Mouse (Mus musculus) thymus, postnatal 25 days (tissue): Measurements from ENCODE around the gene Syt1.

Source experiments
- DNase-seq: peaks from one replicate; pipeline ENCODE4 v3.0.0; 2022

The Syt1 gene

DNA sequence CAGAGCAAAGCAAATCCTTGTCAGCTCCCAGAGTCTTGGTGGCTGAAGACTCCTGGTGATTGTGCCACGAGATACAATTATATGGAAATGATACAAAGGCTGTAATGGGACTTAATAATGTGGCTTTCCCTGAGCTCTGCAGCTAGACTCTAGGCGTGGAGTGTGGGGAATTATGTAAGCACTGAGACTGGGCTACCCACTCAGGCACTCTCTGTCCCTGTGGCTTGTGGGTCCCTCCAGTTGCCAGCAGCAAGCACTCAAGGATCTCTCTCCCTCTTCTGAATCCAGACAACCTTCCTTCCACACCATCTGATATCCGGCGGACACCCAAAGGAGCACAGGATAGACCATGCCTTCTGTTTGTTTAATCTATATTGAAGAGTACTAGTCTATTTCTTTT is 503.9 kb downstream of the Syt1 start:
- DNase-seq, result no peak

DNA sequence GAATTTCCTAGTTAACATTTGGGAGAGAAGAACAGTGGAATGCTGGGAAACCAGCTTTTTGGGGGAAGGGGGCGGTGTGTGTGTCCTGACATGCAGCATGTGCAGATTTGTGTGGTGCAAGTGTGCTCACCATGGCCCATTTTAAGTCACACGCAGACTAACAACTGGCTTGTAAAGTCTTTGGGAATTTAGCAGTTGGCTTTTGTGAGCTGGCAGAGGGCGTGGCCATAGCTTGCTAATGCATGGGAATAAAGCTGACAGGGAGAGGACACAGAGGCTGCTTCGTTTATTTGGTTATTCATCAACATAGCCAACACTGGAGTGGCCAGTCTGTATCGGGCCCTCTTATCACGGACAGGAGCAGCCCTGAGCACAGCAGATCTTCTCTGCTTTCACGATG is 505.9 kb downstream of the Syt1 start:
- no peak for DNase-seq

DNA sequence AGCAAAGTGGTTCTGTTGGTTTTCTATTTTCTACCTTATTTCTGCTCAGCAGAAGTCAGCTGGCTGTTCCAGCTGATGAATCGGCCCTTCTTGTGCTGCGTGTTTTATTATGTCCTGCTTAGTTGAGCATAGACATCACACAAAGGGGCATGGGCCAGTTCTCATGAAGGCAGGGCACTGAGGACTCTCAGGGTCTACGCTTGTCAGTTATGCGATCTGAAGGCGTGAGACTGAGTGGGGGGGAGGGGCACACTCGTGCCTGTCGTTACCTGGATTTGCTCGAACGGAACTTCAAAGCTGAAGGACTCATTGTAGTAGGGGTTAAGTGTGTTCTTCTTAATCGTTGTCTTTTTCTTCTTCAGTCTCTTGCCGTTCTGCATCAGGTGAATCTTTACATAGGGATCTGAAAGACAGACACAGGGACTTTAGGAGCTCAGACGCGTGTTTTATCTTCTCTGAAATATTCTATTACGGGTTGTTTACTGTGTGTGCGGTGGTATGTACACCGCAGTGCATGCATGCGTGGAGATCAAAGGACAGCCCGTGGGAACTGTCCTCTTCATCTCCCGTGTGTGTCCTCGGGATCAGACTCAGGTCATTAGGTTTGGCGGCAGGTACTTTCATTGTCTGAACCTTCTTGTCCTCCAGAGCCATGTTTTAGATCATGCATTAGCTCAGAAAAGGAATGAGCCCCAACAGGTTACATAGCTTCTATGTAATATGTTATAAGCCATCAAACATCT is 506.5 kb downstream of the Syt1 start:
- DNase-seq, result no peak

DNA sequence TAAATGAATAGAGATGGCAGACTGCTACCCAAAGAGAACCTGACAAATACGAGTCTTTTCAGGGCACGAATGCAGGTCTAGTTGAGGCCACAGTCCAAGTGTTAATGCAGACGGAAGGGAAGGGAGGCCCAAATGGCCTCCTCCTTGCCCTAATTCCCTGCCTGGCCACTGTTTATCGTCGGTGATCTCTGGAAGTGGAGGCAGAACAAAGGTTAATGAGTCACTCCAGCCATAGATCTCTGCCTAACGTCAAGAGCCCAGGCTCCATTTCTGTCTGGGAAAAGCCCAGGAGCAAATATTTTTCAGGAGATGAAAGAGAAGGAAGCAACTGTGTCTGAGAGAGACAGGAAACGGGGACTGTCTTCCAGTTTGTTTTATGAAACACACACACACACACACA is 520.6 kb downstream of the Syt1 start:
- no peak for DNase-seq

DNA sequence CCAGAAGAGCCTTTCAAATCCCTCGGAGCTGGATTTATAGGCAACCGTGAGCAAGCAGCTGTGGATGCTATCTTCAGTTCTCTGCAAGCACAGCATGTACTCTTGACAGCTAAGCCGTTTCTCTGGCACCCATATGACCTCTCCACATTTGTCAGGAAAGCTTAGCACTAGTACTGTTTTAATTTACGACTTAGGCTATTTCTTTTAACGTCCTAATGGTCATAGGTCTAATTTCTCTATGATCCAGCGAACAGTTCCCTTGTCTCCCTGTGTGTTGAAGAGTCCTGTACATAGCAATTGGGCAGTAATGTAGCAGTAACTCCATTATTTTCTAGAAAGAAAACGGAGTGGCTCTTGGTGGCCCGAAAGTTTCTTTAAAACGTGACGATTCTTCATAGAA is 526.8 kb downstream of the Syt1 start:
- DNase-seq, result no peak

DNA sequence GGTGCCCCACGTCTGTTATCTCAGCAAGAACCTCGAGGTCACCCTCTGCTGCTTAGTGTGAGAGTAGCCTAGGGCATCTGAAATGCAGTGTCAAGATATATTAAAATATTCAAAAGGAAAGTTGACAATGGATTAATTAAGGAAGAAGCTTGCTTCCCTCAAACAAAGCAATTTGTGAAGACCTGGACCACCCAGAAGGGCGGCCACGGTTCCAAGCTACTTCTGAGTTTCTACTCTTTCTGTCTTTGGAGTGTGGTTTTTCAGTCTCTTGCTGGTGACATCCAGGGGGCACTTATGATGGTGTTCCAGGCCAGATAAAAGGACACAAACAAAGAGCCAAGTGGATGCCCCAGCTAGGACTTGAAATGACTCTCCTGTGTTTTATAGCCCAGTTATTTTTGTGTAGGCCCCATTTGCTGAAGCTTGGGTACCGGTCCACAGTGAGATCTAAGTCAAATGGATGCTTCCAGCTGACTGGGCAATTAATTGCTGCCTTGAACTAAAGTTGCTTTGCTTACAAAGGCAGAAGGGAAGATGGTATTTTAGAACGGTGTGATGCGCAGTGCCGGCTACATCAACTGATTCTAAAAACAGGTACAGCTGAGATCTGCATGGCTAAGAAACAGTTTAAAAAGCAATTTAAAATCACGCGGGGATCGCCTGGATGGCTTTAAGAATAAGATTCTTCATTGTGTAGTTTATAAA is 530.5 kb downstream of the Syt1 start:
- DNase-seq, result no peak

DNA sequence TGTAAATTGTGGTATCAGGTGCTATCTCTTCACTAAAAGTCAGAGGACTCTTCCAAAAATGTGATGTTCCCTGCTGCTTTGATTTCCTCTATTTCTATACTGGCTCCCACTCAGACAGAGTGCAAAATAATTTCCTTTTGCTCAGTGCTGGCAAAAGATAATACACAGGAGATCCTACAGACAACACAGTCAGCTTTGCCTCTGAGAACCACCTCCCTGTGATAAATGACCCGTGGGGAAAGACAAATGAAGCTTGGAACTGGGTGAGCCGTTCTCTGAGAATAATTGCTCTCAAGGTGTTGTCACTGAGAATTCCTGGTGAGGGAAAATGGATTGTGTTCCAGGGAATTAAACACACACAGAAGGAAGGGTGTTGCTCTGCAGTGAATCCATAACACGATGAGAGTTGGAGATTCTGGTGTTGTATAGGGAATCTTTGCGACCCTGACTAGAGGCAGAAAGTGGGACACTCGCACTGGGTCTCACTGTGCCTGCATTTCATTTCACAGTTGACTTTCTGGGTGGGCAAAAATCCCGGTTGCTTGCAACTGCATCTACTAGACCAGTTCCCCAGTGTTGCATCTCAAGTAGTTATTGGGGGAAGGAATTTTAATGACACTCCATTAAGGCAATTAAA is 540.3 kb downstream of the Syt1 start:
- DNase-seq, result no peak

DNA sequence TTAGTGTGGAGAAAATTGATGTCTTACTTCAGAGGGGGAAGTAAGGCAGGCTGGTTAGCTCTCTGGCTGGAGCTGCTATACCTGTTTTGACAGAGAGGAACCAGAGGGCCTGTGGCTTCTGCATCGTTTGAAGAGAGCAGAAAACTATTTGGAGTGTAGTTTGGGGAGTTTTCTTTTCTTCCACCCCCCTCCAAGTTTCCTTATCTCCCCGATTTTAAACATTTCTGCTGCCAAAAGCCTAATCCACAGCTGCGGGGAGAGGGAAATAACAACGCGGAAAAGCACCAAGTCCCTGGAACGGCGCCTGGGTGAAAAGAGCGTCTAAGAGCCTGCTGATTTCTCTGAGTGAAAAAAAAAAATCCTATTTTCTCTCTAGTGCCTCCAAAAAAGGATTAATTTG is 544.2 kb downstream of the Syt1 start:
- DNase-seq, result no peak

DNA sequence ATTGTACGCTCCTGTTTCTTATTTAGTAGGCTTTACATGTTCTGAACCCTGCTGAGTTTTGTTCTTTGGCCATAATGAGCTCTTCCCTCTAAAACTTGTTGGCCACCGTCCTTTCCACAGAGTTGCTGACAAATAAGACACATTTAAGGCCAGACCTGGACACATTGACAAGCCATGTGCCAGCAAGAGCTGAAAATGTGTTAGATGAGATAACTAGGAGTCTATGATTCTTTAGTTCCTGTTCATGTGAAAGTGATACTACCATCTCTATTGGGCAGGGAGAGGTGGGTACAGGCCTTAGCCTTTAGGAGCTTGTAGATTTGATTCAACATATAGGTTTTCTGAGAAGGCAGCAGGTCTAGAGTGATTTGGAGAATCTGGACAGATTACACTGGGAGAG is 548.9 kb downstream of the Syt1 start:
- no peak for DNase-seq

DNA sequence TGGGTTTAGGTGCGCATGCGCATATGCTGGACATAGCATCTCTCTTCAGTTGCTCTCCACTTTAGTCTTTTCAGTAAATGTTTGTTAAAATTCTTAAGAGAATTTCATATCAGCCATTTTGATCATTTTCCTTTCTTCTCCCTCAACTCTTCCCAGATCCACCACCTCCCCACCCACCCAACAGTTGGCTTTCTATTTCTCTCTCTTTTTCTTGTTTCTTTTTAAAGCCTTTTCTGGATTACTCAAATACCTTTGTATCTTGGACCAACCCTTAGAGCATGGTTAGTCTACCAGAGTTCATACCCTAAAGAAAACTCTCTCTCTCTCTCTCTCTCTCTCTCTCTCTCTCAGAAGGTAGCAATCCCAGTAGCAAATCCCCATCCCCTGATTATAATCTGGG is 553.7 kb downstream of the Syt1 start:
- no peak for DNase-seq

DNA sequence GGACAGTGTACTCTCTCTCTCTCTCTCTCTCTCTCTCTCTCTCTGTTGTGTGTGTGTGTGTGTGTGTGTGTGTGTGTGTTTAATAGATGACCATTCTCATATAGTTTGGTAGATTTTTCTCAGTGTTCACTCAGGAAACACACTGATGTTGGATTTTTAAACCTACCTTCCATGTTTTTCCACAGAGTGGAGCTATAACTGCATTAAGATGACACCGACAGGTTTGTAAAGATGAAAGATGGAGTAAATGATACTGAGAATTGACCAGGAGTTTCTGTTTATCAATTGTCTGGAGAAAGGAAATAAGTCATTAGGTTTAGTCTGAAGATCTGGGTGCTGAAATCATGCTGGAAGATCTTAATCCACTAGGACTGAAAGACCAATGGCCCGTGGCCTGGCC is 554.9 kb downstream of the Syt1 start:
- no peak for DNase-seq

DNA sequence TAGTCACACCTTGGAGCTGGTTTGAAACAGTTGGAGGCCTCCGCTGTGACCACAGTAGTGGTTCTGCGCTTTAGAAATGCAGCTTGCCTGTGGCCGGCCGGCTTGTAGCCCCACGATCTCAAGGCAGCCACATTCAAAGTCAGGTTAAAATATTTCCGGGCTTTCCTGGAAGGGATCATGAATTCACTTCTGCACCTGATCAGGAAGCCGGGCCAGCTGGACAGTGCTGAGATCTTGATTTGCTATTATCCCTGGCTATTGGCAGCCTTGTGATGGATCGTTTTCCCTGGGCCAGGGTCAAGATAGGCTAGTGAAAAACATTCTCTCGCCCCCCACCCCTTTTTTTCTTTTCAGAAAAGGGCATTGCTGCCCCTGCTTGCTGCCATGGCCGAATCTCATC is 555.6 kb downstream of the Syt1 start:
- DNase-seq, result no peak

DNA sequence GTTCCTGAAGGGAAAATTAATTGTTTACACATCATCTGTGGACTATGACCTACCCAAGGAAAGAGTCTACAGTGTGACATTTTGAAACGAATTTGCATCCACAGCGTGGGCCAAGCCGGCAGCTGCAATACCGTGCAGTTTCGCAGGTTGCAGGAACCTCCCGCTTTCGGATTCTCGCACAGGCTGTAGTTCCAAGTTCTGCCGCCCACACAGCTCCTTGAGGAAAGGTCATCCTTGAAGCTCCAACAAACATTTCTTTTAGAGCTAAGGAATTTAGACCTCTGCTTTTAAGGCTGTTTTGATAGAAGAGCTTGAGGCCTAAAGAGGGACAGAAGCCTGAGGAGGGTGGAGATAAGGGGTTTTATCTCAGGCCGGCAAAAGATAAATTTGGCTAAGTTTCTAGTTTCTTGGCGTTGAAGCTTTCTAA is 556.1 kb downstream of the Syt1 start:
- no peak for DNase-seq

DNA sequence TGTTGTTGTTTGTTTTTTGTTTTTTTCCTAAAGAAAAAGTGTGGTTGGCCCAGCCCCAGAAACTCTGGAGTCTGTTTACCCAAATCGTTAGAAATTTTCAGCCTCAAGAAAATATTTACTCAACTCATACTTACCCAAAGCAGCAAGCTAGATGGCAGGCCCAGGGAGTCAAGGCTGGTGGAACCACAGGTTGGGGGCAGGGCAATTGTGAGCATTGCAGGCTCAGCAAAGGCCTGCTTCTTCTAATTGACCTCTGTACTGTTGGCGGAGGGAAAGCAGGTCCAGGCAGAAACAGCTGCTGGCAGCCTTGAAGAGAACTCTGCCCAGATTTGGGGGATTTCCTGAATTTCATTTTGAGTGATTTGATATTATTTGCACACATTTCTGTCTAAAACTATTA is 557.2 kb downstream of the Syt1 start:
- no peak for DNase-seq

DNA sequence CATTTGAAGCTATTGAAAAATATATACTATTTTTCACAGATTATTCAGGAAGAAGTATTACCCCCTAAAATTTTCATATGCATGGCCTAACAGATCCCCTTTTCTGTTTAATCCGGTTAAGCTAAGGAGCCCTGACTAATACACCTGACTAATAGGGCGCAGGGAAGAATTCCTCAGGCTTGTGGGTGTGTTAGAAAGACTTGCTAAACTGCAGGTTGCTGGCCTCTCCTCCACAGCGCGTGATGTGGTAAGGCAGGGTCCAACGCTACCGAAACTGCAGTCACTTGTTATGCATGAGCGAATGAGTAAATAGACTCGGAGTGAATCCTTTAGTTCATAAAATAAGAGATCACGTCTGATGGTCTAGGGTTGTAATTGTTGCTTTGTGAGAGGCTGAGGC is 558.4 kb downstream of the Syt1 start:
- no peak for DNase-seq

DNA sequence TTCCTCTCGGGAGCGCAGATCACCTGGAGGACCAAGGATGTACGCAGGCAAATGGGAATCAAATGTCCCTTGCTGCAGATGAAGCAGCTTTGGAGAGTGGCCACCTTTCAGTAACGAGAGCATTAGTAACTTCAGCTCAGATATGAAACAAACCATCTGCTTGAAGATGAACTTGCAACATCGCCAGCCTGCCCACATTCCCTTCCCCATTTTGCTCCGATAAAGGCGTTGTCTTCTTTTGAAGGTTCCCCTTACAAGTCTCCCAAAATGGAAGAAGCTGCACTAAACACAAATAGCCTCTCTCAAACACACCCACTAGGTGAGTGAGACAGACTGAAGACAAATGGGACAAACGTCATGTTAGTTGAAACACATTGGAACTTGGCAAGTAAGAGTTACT is 559.3 kb downstream of the Syt1 start:
- no peak for DNase-seq

DNA sequence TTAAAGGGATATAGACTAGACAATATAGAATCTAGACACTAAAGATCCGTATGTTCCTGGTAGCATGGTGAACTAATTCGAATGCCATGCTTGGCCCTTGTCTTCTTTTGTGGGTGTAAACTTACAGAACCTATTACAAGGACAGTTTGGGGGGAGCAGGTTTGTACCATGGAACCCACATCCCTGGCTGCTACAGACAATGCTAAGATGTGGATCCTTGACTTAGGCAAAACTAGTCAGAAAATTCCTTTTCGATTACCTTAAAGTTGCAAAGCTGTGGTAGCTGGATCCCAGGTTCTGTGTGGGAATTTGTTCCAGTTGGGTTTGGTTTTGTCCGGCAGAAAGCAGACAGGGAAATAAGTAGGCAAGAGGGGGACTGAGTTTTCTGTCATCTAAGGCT is 560.4 kb downstream of the Syt1 start:
- DNase-seq, result no peak

DNA sequence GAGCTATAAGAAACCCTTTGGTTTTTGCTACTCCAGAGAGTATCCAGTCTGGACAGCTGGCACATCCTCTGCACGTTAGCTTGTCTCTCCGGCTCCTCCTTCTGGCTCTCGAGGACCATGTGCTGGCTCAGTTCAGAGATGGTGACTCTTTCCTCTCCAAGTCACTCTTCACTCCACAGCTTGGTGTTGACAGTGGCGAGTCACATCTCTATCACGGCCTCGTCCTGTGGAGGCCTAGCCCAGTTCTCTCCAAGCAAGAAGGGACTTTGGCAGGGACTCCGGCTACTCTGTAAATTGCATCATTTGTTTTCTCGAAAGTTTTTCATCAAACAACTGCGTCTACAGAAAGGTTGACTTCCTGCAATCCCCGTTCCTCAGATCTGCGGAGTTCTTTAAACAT is 562.4 kb downstream of the Syt1 start:
- no peak for DNase-seq
